Mouse (Mus musculus) bone marrow, adult 2 months (tissue): ENCODE results near the gene Dlg2. TPM values are rescaled to one million over a fixed set of nuclear protein-coding genes. Genes with fewer than 3 reads are reported as not detected.
A peak's percentile ranks its signal among the peaks of the same experiment; 100 is the strongest.

Source experiments
- H3K27ac ChIP-seq: fragments of 200-500 bp; 2 replicates; pipeline ENCODE4 v1.5.1; 2012; ENCODE audit warnings: low read depth, mild to moderate bottlenecking, control low read depth, inconsistent platforms, low read length; ENCODE audit not compliant: control insufficient read depth, poor library complexity, insufficient read depth
- H3K4me1 ChIP-seq: fragments of 200-500 bp; 2 replicates; pipeline ENCODE4 v1.6.1; 2011; ENCODE audit warnings: low read length; ENCODE audit not compliant: control insufficient read depth, insufficient read depth
- H3K4me3 ChIP-seq: fragments of 200-500 bp; replicated peaks from 2 replicates; pipeline ENCODE3; 2011; ENCODE audit warnings: mild to moderate bottlenecking, low read depth, low read length, control low read depth; ENCODE audit not compliant: control insufficient read depth
- CTCF ChIP-seq: fragments of 200-500 bp; IDR thresholded peaks from 2 replicates; pipeline ENCODE4 v1.5.1; 2011; ENCODE audit warnings: low read length, control low read depth; ENCODE audit not compliant: control insufficient read depth, insufficient read depth
- POLR2A ChIP-seq: fragments of 200-500 bp; IDR thresholded peaks from 2 replicates; pipeline ENCODE4 v1.6.1; 2011; ENCODE audit warnings: low read depth, mild to moderate bottlenecking, control low read depth, low read length, borderline replicate concordance; ENCODE audit not compliant: control insufficient read depth
- WGBS: fragments of 180-500 bp; shearing (Covaris S2); methylation state at CpG from one replicate; pipeline ENCODE4 v1.1.7; 2018; 5-methylcytosine and 5-hydroxymethylcytosine counted together
- polyA plus RNA-seq: library from polyadenylated mRNA; stranded (reverse); fragments of >200 nt; gene quantifications from 2 replicates; pipeline ENCODE4 v1.2.4, GENCODE M21; 2011; ENCODE audit warnings: low replicate concordance; ENCODE audit not compliant: missing spikeins, insufficient read depth, insufficient read length

The Dlg2 gene
- polyA plus RNA-seq, 1 experiment: 11.7 TPM

DNA sequence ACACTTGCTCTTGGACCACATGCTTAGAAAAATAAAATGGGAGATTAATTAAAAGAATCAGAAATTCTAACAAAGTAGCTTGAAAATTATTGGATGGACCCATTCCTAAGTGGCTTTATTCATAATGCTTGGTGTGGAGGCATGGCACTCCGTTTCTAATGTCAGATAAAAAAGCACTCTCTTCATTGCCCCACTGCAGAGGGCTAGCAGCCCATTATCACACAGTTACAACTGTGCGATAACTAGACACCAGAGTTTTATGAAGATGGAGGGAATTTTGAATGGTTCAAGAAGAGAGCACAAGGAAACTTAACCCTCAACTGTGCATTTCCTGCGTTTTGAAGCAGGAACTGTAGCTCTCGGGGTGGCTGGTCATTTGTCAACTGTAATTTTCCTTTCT, 1950.8 kb downstream of the Dlg2 start:
- H3K4me3 ChIP-seq: no peak overlapping the region
- H3K4me1 ChIP-seq: peaks cover 2% of the 10 kb centered on the region; the same call in 1 of the 2 replicates
- no peak overlapping the region for H3K27ac ChIP-seq
- TF ChIP-seq CTCF (no peak), POLR2A (no peak)
- 45% methylated on average over 4 of the region's 4 CpGs for WGBS

DNA sequence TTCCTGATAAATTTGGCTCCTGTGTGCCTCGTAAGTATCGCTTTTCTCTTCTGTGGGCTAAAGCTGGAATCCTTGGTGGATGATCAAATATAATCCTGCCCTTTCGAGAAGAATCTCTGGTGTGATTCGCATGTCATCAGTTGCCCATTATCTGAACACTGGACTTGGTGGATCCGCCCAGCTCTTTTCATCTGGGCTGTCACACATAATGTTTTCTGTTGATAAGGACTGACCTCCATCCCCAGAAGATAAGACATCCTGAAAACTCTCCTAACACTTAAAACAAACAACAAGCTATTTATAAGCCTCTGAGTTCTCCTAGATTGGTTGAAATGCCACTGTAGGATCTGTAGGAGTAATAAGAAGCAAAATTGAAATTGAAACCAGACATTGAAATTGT, 1952.2 kb downstream of the Dlg2 start:
- Histone ChIP-seq H3K4me1 (no peaks in the 10 kb centered on the region; the same call in 1 of the 2 replicates), H3K27ac (no peak overlapping the region), H3K4me3 (no peak overlapping the region)
- no peak for TF ChIP-seq CTCF
- TF ChIP-seq POLR2A: no peak
- 72% methylated on average over 5 of the region's 5 CpGs for WGBS

DNA sequence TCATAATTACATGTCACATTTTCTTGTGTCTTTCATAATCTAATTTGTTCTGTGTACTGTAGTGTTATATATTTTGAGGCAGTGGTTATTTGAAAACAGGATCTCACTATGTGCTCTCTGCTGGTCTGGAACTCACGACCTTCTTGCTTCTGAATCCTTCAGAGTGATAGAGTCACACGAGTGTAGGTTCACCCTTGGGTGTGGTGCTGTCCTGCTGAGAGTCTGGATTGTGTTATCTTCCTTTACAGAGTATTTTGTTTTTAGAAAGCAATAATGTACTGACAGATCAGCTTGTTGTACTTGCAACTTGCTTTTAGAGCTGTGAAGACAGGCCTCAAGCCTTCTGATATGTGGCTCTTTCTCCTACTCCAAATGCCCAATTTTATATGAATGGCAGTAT, 1953.8 kb downstream of the Dlg2 start:
- no peak overlapping the region for H3K27ac ChIP-seq
- H3K4me1 ChIP-seq: no peaks in the 10 kb centered on the region; the same call in 1 of the 2 replicates
- TF ChIP-seq CTCF: no peak
- no peak for TF ChIP-seq POLR2A
- H3K4me3 ChIP-seq: no peak overlapping the region
- 62% methylated on average over 2 of the region's 2 CpGs for WGBS

- TF ChIP-seq POLR2A (no peak), CTCF (no peak)
- H3K27ac ChIP-seq: no peak overlapping the region
- WGBS: 91% methylated on average over 2 of the region's 2 CpGs
- no peak overlapping the region for H3K4me3 ChIP-seq
- peaks cover 4% of the 10 kb centered on the region for H3K4me1 ChIP-seq
Observed at GRCm38 (mm10) chr7:92437168-92437567, 1960.7 kb downstream of the Dlg2 start.

DNA sequence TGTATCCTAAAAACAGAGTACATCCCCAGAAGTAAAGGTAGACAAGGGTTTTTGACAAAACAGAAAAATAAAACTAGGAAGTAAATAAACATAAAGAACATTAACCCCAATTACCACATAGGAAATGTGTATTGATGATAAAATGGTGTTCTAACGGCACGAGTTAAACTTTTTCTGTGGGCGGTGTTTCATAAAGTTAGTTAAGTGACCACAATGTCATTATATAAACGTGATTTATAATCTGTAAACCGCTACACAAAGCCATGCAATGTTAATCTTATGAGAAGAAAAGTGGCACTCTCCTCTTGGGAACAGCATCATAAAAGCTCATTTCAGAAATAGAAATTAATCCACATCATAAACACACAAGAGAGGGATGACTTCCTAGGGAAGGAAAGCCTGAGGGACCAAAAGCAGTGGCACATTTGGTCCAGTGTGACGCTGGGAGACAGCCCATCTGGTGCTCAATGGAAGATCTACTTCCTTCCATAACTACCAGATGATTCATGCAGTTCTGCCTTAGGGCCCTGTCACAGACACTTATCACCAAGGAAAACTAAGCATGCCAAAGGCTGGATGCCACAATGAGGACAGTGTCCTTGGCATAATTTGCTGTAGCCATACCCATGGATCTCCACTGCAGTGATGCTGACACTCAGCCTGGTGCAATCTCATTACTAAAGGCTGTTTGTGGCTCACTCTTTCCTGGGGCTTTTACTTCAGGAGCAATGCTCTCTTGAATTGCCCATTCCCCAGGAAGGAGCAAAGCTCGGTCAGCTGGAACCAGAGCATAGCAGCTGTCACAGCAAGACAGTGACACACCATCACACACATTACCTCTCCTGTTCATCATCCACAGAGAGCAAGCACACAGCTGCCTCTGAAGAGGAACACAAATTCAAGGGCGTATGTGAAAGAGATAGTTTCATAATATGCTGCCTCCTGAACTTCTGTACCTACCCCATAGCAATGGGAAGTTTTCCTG, 1963.3 kb downstream of the Dlg2 start:
- H3K27ac ChIP-seq: no peak overlapping the region
- no peak for TF ChIP-seq POLR2A
- TF ChIP-seq CTCF: no peak
- H3K4me1 ChIP-seq: peaks cover 7% of the 10 kb centered on the region
- H3K4me3 ChIP-seq: no peak overlapping the region
- 10% methylated on average over 8 of the region's 8 CpGs for WGBS

DNA sequence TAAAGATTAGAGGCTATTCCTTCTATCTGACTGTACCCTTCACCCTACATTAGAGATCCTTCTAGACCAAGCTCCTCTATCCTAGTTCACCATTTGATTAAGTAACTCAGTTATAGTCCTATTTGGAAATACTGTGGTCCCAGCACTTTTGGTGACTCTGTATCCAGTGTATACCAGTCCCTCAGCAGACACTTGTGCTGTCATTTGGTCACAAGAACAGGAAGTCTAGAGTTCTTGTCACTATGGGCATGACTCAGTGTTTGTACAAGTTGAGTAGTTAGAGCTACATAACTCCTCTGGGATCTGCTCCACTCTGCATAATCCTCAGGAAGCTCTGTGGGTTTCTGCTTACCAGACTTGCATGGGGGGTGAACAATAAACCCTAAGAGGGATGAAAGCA, 1965.1 kb downstream of the Dlg2 start:
- TF ChIP-seq CTCF: no peak
- TF ChIP-seq POLR2A: no peak
- no peak overlapping the region for H3K27ac ChIP-seq
- no peak overlapping the region for H3K4me3 ChIP-seq
- peaks cover 7% of the 10 kb centered on the region for H3K4me1 ChIP-seq

DNA sequence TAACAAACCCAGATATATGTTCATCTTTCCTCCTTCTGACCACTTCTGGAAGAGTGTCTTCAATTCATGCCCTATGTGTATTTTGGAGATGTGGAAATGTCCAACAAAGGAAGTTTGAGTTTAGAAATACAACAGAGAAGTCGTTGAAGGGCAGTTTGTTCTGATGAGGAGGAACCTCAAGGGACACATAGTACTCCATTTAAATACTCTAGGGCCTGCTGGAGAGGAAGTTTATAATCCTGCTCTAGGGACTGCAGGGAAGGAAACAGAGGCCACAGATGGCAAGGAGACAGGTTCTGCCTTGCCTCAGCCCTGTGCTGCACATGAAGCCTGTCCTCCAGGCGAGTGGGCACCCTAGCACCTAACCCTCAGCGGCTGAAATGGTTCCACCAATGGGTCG, 1965.6 kb downstream of the Dlg2 start:
- TF ChIP-seq POLR2A (no peak), CTCF (no peak)
- Histone ChIP-seq H3K4me1 (peaks cover 7% of the 10 kb centered on the region), H3K27ac (peak overlapping the region; percentile 20), H3K4me3 (no peak overlapping the region)
- 14% methylated on average over 4 of the region's 4 CpGs for WGBS

GRCm38 (mm10) chr7:92447938-92448337, 1971.5 kb downstream of the Dlg2 start:
- no peak for TF ChIP-seq CTCF
- TF ChIP-seq POLR2A: no peak
- WGBS: 57% methylated on average over 6 of the region's 6 CpGs
- Histone ChIP-seq H3K27ac (no peak overlapping the region), H3K4me3 (no peak overlapping the region), H3K4me1 (no peaks in the 10 kb centered on the region)
